Mouse (Mus musculus) heart, adult 2 months (tissue): ENCODE measurements at regions not wholly inside any gene's neighbourhood (a gene's known extent, or its start where the extent isn't known, plus 50 kb on each side); places are given as distances from the start of the nearest gene placed in this dataset.

Experiments
- CTCF ChIP-seq: fragments of 200-600 bp; IDR thresholded peaks from 2 replicates; pipeline ENCODE4 v1.8.1; 2022; ENCODE audit warnings: antibody characterized with exemption, mild to moderate bottlenecking, moderate library complexity
- POLR2A ChIP-seq: fragments of 200-500 bp; IDR thresholded peaks from 2 replicates; pipeline ENCODE4 v1.6.1; 2011; ENCODE audit warnings: mild to moderate bottlenecking, low read depth, low read length, control low read depth; ENCODE audit not compliant: insufficient read depth

GRCm38 (mm10) chr17:88861128-88861527 is 69.3 kb upstream of the Lhcgr start:
- TF ChIP-seq CTCF (no peak), POLR2A (no peak)
